Mouse (Mus musculus): Measurements from ENCODE around the gene BC055324.
"Not testable (repeated sequence)": the region's sequence is repeated elsewhere in the genome, so short reads cannot be mapped to it uniquely, and the experiment has no call there.

Gene BC055324

DNA sequence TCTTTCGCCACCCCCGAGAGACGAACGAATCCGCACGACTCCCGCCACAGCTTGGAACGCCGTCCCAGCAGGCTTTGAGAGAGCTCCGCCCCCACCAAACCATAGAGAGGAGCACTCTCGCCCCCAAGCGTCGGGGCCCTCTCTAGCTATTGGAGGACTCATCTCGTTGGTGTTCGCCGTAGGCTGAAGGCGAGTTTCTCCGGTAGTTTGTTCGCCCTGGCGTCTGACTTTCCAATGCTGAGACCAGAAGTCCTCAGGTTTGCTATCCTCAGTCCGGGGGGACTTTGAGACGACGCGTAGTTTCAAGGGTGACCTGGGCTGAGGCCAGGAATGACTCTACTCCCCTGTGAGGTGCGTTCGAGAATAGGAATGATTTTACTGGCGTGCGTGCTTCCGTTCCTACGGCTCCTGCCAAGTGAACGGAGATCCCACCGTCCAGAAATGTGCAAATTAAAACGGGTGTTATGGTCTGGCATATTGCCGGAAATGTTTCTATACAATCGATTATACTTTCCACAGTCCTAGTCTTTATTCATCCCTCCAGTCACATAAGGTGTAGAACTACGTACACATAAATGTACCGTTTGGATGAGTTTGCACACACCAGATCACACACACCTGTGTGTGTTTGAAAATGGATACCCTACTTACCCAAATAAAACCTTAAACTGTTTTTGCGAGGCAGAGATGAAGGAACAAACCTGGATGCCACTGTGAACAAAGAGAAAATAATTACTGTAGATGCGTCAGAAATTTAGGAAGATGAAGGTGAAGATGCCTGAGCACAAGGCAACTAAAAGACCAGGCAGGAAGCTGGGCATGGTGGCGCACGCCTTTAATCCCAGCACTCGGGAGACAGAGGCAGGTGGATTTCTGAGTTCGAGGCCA lies at the start of gene BC055324, which contains the start of gene Mettl18:
TSS of gene BC055324 (minus strand) at position 76 of the 888 bp plus-strand sequence.
TSS of gene Mettl18 (plus strand) at position 169 of the 888 bp plus-strand sequence.
- DNase-seq (ENCODE audit: low spot score), result peak; percentile 89

DNA sequence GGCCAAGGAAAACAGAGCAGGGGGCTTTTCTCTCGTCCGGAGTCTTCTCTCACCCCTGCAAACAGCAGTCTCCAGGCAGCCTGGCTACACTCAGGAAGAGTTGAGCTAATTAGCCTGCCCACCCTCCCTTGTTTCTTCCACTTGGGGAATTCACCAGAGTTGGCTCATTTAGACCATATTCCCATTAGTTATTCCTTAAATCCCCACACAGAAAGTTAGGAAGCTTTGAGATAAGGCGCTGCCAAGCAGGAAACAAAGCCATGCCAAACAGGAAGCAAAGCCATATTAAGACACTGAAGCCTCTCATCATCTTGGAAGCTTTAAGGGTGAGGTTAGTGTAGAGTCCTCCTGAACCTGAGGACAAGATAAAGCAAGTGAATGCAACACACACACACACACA lies 49.0 kb upstream of the BC055324 start:
- no peak for DNase-seq (ENCODE audit: low spot score)

GRCm38 (mm10) chr1:164040385-164041135 lies 46.0 kb upstream of the BC055324 start:
- no peak for DNase-seq (ENCODE audit: low spot score)

DNA sequence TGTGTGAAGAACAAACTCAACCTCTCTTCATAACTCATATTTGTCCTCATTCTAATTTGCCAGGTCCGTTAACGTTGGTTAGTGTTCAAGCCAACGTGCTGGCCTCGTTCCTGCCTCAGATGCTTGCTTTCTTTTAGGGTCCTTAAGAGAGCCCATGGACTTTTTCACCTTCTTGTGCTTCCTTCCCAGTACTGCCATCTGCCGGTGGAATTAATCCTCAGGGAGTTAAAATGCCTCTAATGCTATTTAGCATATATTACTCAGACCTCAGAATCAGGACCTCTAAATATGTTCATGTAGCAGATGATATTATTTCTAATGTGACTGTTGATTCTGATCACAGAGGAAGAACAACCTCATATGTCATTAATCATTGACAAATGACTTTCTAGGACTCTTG lies 32.8 kb upstream of the BC055324 start:
- DNase-seq (ENCODE audit: low spot score), result peak; percentile 18

GRCm38 (mm10) chr1:164025685-164026084 lies 31.1 kb upstream of the BC055324 start:
- DNase-seq (ENCODE audit: low spot score), result no peak

GRCm38 (mm10) chr1:164022106-164022505 lies 27.5 kb upstream of the BC055324 start:
- not testable (repeated sequence) for DNase-seq (ENCODE audit: low spot score)

DNA sequence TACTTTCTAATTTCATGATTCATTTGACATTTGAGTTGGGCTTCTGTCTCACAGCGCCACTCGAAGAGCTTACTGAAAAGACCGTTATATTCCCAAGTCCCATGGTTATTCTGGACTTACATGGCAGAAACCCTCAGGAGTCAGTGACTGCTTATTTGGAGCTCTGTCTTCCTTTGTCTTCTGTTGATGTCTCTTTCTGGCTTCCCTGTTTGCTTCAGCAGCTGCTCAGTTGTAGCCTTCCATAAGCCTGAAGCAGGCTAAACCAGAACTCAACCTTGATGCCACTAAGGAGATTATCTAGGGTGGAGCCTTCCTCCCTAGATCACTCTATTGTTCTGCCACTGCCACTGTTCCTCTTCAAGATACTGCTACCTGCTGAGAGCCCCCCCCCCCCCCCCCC lies 26.1 kb upstream of the BC055324 start:
- DNase-seq (ENCODE audit: low spot score), result not testable (repeated sequence)

GRCm38 (mm10) chr1:164019789-164020188 lies 25.2 kb upstream of the BC055324 start:
- DNase-seq (ENCODE audit: low spot score), result no peak

DNA sequence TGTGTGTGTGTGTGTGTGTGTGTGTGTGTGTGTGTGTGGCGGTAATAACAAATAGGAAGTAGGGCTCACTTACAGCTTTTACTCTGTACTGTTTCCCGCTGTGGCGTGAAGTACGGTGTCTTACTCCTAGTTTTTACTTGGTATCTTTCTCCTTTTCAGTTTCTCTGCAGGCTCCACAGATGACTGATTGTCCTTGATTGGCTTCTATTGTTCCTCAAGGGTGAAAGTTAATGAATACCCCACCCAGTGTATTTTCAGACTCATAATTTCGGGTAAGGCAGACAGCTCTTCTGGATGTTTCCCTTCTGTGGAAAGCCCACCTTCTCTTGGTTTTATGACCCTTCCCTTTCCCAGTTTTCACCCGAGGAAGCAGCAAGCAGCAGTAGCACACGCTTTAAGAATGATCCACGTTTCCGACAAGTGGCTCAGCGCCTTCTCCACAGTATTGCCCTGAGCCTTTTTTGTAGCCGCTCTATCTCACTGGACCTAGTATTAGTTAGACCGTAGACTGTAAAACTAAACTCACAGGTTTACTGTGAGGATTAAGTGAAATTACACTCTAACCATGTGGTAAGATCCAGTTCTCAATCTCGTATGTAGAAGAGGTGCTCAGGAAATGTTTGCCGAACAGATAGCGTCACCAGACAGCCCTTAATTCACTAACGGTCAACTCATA lies 23.8 kb upstream of the BC055324 start:
- no peak for DNase-seq (ENCODE audit: low spot score)

DNA sequence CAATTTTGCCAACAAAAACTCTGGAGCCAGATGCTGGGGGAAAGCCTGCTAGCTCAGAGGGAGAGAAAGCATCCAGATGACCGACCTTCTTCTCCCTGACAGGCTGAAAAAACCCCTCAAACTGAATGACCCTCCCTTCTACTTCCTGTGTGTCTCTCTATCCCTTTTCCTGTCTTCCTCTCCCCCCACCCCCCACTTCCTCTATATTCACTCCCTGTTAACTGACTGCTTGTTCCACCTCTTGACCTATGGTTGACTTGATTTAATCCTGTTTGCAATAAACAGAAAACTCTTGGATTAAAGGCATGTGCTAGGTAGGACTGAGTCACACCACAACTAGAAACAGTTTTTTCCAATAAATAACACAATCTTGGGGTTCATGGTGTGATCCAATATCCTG lies 20.0 kb upstream of the BC055324 start:
- no peak for DNase-seq (ENCODE audit: low spot score)

DNA sequence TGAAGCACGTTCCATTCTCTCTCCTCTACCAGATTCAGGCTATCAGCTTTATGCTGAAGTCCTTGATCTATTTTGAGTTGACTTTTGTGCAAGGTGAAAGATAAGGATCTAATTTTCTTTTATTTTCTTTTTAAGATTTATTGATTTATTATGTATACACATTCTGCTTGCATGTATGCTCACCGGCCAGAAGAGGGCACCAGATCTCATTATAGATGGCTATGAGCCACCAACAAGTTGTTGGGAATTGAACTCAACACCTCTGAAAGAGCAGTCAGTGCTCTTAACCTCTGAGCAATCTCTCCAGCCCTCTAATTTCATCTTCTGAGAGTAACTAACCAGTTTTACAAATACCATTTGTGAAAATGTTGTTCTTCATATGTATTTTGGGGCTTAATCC lies 14.6 kb upstream of the BC055324 start:
- peak; percentile 64 for DNase-seq (ENCODE audit: low spot score)

GRCm38 (mm10) chr1:164004311-164004710 lies 9.7 kb upstream of the BC055324 start:
- DNase-seq (ENCODE audit: low spot score), result no peak

GRCm38 (mm10) chr1:164001831-164002452 lies 7.3 kb upstream of the BC055324 start:
- no peak for DNase-seq (ENCODE audit: low spot score)

DNA sequence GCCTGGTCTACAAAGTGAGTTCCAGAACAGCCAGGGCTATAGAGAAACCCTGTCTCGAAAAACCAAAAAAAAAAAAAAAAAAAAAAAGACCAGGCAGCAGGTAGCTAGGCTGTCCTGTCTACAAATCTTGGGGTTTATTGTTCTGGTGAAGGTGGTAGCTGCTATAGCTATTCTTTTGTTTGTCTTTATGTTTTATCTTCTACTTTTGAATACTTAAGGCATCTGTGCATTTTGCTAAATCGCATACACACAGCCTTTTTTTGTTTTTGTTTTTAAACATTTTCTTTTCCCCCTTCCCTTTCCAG lies 965 bp upstream of the BC055324 start:
- no peak for DNase-seq (ENCODE audit: low spot score)

GRCm38 (mm10) chr1:163994173-163994720 lies 349 bp downstream of the BC055324 start:
- no peak for DNase-seq (ENCODE audit: low spot score)

DNA sequence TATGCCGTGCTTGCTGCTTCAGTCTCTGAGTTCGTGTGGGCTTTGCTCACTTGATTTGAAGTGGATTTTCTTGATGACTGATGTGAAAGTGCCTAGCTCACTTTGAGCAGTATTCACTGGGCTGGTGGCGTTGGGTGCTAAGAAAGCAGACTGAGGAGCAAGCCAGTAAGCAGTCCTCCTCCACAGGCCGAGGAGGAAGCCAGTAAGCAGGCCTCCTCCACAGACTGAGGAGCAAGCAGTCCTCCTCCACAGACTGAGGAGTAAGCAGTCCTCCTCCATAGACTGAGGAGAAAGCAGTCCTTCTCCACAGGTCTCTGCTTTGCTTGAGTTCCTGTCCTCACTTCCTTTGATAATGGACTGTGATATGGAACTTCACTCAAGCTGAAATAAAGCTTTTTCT lies 2.2 kb downstream of the BC055324 start:
- no peak for DNase-seq (ENCODE audit: low spot score)

DNA sequence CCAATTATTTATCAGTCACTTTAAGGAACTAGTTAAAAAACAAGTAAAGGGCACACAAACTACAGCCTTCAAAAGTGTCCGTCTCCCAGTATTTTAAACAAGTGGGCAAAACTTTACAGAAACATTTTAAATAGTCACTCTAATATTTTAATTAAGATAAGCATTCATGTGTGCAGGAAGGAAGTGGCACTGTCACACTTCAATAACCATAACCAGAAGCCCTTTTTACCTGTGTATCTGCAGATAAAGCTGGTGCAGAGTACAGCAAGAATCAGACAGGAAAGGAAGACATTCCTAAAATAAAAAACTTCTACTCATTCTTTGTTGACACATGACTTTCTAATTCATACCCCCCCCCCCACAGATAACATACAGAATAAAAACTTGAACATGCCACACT lies 18.1 kb downstream of the BC055324 start:
- no peak for DNase-seq (ENCODE audit: low spot score)

DNA sequence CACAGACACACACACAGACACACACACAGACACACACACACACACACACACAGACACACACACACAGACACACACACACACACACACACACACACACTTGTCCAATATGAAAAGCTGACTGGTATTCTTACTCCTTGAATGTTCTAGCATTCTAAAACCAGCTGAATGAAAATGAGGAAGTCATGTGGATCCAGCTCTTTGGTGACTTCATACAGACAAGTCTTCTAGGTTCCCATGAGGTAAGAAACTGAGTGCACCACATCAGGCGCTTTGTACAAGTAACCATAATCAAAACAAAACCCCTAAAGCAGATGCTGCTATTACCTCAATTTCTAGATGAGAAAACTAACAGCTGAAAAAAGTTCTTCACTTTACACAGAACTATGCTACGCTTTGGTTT lies 19.5 kb downstream of the BC055324 start:
- DNase-seq (ENCODE audit: low spot score), result no peak

DNA sequence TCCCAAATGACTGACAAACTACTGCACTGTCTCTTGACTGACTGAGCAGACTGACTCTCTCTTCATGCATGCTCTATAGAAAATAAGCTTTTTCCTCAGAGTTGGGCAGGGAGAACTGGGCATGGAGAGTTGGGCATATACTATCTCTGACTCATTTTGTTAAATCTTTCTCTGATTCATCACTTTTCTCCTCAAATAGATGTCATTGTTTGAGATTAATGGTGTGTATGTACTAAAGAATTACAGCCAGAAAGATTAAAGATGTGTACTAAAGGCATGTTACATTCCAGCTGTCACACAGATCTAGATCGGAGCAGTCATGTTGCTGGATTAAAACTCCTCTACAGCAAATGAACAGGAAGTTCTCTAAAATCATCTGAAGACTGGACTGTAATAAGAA lies 20.1 kb downstream of the BC055324 start:
- DNase-seq (ENCODE audit: low spot score), result no peak

DNA sequence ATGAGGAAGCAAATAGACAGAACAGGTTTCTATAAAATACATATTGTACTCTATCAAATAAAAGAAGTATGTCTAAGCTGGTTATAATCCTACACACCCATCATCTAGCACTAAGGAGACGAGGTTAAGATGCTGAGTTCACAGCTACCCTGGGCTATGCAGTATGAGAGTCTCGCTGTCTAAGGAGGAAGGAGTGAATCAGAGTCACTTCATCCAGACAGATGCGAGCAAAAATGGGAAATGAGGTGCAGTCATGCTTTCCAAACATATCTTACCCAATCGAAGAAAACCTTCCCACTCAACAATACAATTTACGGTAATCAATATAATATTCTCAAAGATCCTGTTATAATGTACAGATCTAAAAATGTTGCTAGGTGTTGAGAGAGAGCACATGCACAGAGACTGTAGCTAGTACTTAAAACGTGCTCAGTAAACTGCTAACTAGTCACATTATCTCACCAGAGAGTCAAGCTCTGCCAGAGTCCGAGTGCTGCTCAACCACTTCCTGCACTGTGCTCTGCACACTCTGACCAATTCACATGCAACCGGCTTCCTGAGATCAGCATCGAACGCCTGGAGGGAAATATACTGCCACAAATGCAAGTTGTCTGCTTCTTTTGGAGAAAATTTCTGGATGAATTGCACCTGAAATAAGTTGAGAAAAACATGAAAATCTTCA lies 30.4 kb downstream of the BC055324 start:
- DNase-seq (ENCODE audit: low spot score), result no peak

DNA sequence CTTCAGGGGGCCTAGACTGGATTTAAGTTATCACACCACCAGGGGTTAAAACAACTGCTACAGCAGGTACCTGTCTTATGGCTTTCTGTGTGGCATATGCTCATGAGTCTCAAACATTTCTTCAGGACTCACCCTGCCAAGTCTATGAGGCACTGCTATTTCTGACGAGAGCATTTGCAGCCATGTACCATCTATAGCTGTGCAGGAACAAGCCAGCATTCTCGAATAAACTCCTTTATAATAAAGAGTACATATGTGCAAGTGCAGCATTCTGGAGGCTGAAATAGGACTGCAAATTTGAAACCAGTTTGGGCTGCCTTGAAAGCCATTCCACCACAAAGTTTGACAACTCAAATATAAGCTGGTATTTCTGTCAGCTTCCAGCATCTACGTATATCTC lies 36.6 kb downstream of the BC055324 start:
- no peak for DNase-seq (ENCODE audit: low spot score)

All from T-cell, adult 2 months (primary cell).